Mouse (Mus musculus) lung, embryonic 14.5 days (tissue): ENCODE data around the gene Tor1b. TPM values are rescaled to one million over a fixed set of nuclear protein-coding genes. Genes with fewer than 3 reads are reported as not detected.
A peak's percentile ranks its signal among the peaks of the same experiment; 100 is the strongest.

Experiments used
- ATAC-seq: fragments of 200-750 bp; cut with Nextera tagmentation; 2 replicates; pipeline ENCODE4 v1.8.0; 2017; ENCODE audit warnings: mild to moderate bottlenecking, moderate TSS enrichment, moderate library complexity; ENCODE audit not compliant: insufficient read depth
- DNase-seq: peaks from one replicate; pipeline ENCODE4 v3.0.0-alpha.2; 2015
- H3K27ac ChIP-seq: fragments of 300-500 bp; sonication (generic); 2 replicates; pipeline ENCODE4 v1.5.1; 2014; ENCODE audit warnings: low read depth, mild to moderate bottlenecking, moderate library complexity
- H3K27me3 ChIP-seq: fragments of 300-500 bp; sonication (generic); 2 replicates; pipeline ENCODE4 v1.6.1; 2014; ENCODE audit warnings: low read length, control low read depth; ENCODE audit not compliant: insufficient read depth
- H3K36me3 ChIP-seq: fragments of 300-500 bp; sonication (generic); 2 replicates; pipeline ENCODE4 v1.6.1; 2014; ENCODE audit warnings: control low read depth; ENCODE audit not compliant: insufficient read depth
- H3K4me1 ChIP-seq: fragments of 300-500 bp; sonication (generic); 2 replicates; pipeline ENCODE4 v1.6.1; 2014; ENCODE audit warnings: antibody characterized with exemption, control low read depth; ENCODE audit not compliant: insufficient read depth
- H3K4me2 ChIP-seq: fragments of 300-500 bp; sonication (generic); 2 replicates; pipeline ENCODE4 v1.6.1; 2014; ENCODE audit warnings: mild to moderate bottlenecking
- H3K4me3 ChIP-seq: fragments of 300-500 bp; sonication (generic); 2 replicates; pipeline ENCODE4 v1.5.1; 2014; ENCODE audit warnings: low read depth, low read length
- H3K9ac ChIP-seq: fragments of 300-500 bp; sonication (generic); 2 replicates; pipeline ENCODE4 v1.6.1; 2014
- H3K9me3 ChIP-seq: fragments of 300-500 bp; sonication (generic); 2 replicates; pipeline ENCODE4 v1.6.1; 2016; ENCODE audit warnings: low read depth, low read length, control low read depth
- CTCF ChIP-seq: IDR thresholded peaks from 2 replicates; pipeline ENCODE4 v1.5.1; 2016; ENCODE audit warnings: antibody characterized with exemption, low read depth
- WGBS: fragments of 180-500 bp; shearing (Covaris S2); extraction: QIAGEN DNeasy Blood & Tissue Kit; methylation state at CpG from one replicate; pipeline ENCODE4 v1.1.7; 2014; 5-methylcytosine and 5-hydroxymethylcytosine counted together
- polyA plus RNA-seq: library from polyadenylated mRNA; unstranded; fragments of >200 nt; fragmentation: Nextera tagmentation; extraction: Ambion mirVana; gene quantifications from 2 replicates; pipeline ENCODE4 v1.2.1, GENCODE M21; 2014

The Tor1b gene
- polyA plus RNA-seq, 1 experiment from 2014 or later = 41.0 TPM

GRCm38 (mm10) chr2:30990221-30990620, 37.5 kb downstream of the Tor1b start:
- Histone ChIP-seq H3K27me3 (no peaks in the 10 kb centered on the region), H3K27ac (no peak overlapping the region), H3K36me3 (no peaks in the 10 kb centered on the region), H3K9ac (no peak overlapping the region), H3K4me1 (no peaks in the 10 kb centered on the region), H3K4me2 (no peak overlapping the region), H3K9me3 (no peaks in the 10 kb centered on the region), H3K4me3 (no peak overlapping the region)
- WGBS = 73% methylated on average over 9 of the region's 9 CpGs
- no peak for ATAC-seq
- TF ChIP-seq CTCF = no peak
- no peak for DNase-seq

- TF ChIP-seq CTCF = no peak
- no peak overlapping the region for H3K9ac ChIP-seq
- no peak overlapping the region for H3K4me3 ChIP-seq
- no peaks in the 10 kb centered on the region for H3K36me3 ChIP-seq
- H3K27me3 ChIP-seq = no peaks in the 10 kb centered on the region
- no peak for DNase-seq
- ATAC-seq = no peak
- H3K4me2 ChIP-seq = no peak overlapping the region
- no peaks in the 10 kb centered on the region for H3K4me1 ChIP-seq
- no peaks in the 10 kb centered on the region for H3K9me3 ChIP-seq
- WGBS = 89% methylated on average over 4 of the region's 4 CpGs
- no peak overlapping the region for H3K27ac ChIP-seq
Observed at GRCm38 (mm10) chr2:30994853-30995252, 42.1 kb downstream of the Tor1b start.

GRCm38 (mm10) chr2:30995432-30995996, 42.8 kb downstream of the Tor1b start:
- no peaks in the 10 kb centered on the region for H3K27me3 ChIP-seq
- H3K27ac ChIP-seq = no peak overlapping the region
- H3K9me3 ChIP-seq = no peaks in the 10 kb centered on the region
- no peaks in the 10 kb centered on the region for H3K4me1 ChIP-seq
- H3K4me2 ChIP-seq = no peak overlapping the region
- no peak overlapping the region for H3K4me3 ChIP-seq
- H3K36me3 ChIP-seq = 0 out of 2 replicates have a peak, but pooled peaks cover 4% of the 10 kb centered on the region
- 77% methylated on average over 11 of the region's 11 CpGs for WGBS
- no peak overlapping the region for H3K9ac ChIP-seq
- TF ChIP-seq CTCF = no peak
- peak; percentile 8 for DNase-seq
- no peak for ATAC-seq

DNA sequence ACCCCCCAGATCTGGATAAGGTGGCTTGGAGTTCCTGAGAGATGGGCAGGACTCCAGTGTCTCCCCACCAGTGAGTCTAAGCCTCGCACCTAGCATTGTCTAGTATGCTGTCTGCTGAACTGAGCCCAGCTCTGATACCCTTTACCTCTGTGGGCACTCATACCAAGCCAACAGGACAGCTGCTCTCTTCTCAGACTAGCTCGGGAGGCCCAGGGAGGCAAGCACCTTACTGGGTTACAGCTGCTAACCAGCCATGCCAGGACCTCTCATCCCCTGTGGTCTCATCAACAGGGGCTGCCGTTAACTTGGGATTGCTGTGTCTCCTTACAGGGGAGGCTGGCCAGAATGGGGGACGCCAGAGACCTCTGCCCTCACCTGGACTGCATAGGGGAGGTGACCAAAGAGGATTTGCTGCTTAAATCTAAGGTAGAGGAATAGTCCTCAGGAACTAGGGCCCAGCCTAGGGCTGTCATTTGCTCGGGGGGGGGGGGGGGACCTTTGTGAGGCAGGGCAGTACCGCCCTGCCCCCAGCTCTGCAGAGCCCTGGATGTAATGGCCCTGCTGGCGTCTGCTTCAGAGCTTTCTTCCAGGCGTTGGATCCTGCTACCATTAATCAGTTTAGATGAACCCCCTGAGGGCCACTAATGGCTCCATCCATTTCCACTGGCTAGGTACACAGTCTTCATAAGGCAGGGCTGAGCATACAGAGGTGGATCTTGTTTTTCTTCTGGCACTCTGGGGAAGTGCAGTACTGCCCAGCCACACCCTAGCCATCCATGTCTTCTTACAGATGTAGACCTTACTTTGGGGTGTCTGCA, 45.9 kb downstream of the Tor1b start:
- TF ChIP-seq CTCF = no peak
- ATAC-seq = no peak
- WGBS = 62% methylated on average over 8 of the region's 8 CpGs

DNA sequence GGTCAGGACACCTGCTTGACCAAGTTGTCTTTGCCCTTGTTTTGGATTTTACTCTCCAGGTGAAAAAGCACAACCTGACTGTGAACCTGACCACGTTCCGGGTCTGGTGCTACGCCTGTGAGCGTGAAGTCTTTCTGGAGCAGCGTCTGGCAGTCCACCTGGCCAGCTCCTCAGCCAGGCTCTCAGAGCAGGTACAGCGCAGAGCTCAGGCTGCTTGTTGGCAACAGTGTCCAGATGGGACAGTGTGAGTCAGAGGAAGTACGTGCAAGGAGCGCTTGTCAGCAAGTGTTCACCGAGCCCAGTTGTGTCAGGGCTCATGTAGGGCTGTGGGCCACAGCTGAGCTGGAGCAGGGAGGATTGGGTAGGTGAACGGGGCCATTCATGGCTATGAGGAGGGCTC, 50.1 kb downstream of the Tor1b start:
- DNase-seq = no peak
- Histone ChIP-seq H3K36me3 (0 out of 2 replicates have a peak, but pooled peaks cover 12% of the 10 kb centered on the region), H3K9ac (no peak overlapping the region), H3K4me2 (no peak overlapping the region), H3K4me1 (no peaks in the 10 kb centered on the region), H3K27ac (no peak overlapping the region), H3K4me3 (no peak overlapping the region), H3K9me3 (no peaks in the 10 kb centered on the region), H3K27me3 (no peaks in the 10 kb centered on the region)
- WGBS = 90% methylated on average over 10 of the region's 10 CpGs
- no peak for ATAC-seq
- TF ChIP-seq CTCF = no peak

More for the DNA sequence above, 45.9 kb downstream of the Tor1b start:
- no peaks in the 10 kb centered on the region for H3K9me3 ChIP-seq
- no peak overlapping the region for H3K4me3 ChIP-seq
- no peaks in the 10 kb centered on the region for H3K4me1 ChIP-seq
- no peak overlapping the region for H3K4me2 ChIP-seq
- H3K27ac ChIP-seq = no peak overlapping the region
- no peak for DNase-seq
- H3K36me3 ChIP-seq = 0 out of 2 replicates have a peak, but pooled peaks cover 4% of the 10 kb centered on the region
- H3K9ac ChIP-seq = no peak overlapping the region
- no peaks in the 10 kb centered on the region for H3K27me3 ChIP-seq

GRCm38 (mm10) chr2:31005453-31005852, 52.7 kb downstream of the Tor1b start:
- Histone ChIP-seq H3K4me1 (no peaks in the 10 kb centered on the region), H3K4me2 (no peak overlapping the region), H3K4me3 (no peak overlapping the region), H3K9me3 (no peaks in the 10 kb centered on the region), H3K27ac (no peak overlapping the region), H3K9ac (no peak overlapping the region), H3K36me3 (0 out of 2 replicates have a peak, but pooled peaks cover 10% of the 10 kb centered on the region), H3K27me3 (no peaks in the 10 kb centered on the region)
- TF ChIP-seq CTCF = no peak
- WGBS = 67% methylated on average over 2 of the region's 2 CpGs
- ATAC-seq (no peak), DNase-seq (no peak)

DNA sequence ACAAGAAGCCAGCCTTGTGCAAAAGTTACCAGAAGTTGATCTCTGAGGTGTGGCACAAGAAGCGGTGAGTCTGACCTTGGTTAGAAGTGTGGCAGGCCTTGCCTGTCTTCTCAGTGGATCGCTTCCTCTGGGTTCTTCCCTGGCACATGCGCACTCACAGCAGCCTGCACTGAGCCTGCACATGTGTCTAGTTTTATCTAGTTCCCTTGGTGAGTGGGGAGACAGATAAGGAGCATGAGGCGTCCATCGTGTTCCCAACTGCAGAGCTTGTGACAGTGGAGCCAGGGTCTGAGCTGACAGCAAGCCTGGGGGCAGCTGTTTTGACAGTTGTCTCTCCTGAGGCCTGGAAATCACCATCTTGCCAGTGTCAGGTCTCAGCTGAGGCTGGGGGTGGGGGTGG, 53.7 kb downstream of the Tor1b start:
- H3K4me1 ChIP-seq = no peaks in the 10 kb centered on the region
- no peak for TF ChIP-seq CTCF
- 48% methylated on average over 5 of the region's 5 CpGs for WGBS
- ATAC-seq (peak; percentile 49; the same call in 1 of the 2 replicates), DNase-seq (peak; percentile 8)
- no peak overlapping the region for H3K27ac ChIP-seq
- no peak overlapping the region for H3K4me2 ChIP-seq
- 0 out of 2 replicates have a peak, but pooled peaks cover 11% of the 10 kb centered on the region for H3K36me3 ChIP-seq
- no peaks in the 10 kb centered on the region for H3K27me3 ChIP-seq
- no peak overlapping the region; the same call in 1 of the 2 replicates for H3K9ac ChIP-seq
- H3K9me3 ChIP-seq = no peaks in the 10 kb centered on the region
- H3K4me3 ChIP-seq = no peak overlapping the region
